Mouse (Mus musculus) urinary bladder, postnatal 10 days (tissue): ENCODE measurements around the gene Mlh1.

Experiments
- DNase-seq: peaks from one replicate; pipeline ENCODE4 v3.0.0; 2022; ENCODE audit warnings: low spot score

Mlh1 gene

DNA sequence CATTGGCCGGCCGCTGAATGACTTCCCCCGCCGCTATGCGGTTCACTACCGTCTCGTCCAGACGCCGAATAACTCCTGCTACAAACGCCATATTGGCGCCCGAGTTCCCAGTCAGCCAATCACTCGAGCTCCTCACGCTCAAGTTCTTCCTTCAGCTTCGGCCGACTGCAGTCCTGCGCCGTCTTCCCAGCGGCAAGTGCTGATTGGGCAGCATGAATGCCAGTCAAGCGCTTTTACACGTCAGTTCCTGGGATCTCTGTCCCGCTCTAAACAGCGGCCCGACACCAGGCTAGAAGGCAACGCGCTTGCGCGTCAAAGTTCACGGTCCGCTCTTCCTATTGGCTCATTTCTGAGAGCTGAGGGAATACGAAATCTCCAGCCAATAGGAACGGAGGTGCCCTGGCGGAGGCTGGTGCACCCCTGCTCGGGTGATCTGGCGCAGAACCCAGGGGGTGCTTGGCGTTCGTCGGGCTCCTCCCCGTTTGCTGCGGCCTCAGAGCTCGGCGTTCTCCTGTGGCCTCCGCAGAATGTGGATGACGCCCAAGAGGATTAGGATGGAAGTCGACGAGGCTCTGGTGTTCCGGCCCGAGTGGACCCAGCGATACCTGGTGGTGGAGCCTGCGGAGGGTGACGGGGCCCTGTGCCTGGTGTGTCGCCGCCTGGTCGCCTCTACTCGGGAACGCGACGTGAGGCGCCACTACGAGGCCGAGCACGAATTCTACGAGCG, at the start of gene Mlh1, which contains the start of gene Epm2aip1:
Mlh1 (minus strand) TSS at position 358 of the 727 bp plus-strand sequence.
Epm2aip1 (plus strand) TSS at position 496 of the 727 bp plus-strand sequence.
- DNase-seq: peak; percentile 99

DNA sequence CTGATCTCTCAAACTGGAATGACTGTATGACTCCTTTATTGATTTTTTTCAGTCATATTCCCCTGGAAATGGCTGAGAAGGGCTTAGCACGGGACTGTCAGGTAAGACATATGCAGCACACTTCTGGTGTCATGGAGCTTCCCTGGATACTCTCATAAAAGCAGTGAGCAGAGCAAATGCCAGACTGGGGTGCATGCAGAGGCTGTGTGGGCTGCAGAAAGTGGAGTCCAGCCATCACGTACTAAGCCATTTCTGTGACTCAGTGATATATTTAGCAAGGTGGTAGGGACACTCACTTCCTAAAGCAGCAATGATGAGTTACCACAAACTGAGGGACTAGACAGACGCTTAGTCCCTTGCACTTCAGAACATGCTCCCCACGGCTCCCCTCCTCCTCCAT, 49.3 kb upstream of the Mlh1 start:
- DNase-seq: no peak

DNA sequence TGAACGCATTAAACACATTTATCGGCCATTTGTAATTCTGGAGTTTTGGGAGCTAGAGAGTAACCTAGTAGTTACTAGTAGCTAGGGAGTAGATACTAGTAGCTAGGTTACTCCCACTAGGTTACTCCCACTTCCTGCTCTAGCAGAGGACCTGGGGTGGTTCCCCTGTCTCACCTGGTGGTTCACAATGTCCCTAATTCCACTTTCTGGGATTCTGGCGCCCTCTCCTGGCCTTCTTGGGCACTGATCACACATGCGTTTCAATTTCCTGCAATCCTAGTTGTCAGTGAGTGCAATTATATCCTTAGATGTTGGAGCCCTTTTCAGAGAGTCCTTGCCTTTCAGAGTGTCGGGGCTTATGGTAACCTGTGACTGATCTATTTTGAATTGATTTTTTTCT, 42.6 kb upstream of the Mlh1 start:
- no peak for DNase-seq

DNA sequence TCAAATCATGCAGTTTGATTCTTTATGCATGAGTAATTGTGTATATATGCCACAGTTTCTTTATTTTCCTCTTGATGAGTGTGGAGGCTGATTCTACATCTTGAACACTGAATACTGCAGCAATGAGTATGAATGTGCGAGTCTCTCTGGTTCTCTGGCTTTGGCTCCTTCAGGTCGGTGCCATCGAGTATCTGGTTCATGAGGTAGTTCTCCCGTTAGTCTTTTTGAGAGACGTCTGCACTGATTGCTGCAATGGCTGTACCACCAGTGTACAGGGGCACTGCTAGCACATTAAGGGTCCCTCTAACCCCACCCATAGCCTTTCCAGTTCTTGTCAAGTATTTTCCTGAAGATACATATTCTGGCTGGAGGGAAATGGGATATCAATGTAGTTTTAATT, 42.2 kb upstream of the Mlh1 start:
- no peak for DNase-seq

DNA sequence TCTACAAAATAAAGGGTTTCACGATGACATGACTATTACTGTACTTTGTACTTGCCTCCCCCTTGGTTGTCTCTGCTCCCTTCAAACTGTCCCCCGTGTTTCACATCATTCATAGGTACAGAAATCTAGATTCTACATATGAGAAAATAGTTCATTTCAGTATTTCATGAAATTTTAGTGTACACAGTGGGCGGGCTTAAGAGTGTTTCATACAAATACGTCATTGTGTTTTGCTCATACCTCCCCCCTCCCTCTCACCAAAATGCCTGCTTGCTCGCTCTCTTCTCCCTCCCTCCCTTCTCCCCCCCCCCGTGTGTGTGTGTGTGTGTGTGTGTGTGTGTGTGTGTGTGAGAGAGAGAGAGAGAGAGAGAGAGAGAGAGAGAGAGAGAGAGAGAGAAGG, 41.7 kb upstream of the Mlh1 start:
- no peak for DNase-seq

DNA sequence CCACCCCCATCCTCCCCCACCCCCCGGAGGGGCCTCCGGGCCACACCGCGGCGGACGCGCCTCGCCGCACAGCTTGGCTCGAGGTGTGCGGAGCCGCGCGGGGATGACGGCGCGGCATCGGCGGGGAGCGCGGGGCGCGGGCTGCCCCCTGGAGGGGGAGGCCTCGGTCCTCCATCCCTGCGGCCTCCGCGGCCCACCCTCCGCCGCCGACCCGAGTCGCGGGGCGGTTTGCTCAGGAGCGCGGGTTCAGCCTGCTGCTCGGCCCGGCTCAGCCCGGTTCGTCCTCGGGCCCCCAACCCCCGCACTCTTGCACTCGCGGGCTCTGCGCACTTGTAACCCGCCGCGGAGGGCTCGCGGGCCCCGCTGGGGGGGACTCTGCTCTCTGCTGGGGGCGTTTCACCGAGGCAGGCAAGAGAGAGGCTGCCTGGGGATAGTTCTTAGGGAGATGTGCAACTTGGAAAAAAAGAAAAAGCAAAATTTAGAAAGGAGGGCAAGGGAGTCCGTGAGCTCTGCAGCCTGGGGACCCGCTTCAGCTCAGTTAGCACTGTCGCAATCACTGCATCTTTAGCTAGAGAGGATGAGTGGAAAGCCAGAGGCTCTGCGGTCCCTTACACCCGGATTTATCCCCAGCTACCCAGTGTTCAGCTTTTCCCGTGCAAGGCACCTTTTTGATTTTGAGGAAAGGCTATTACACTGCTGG, 41.0 kb upstream of the Mlh1 start:
- DNase-seq: no peak

DNA sequence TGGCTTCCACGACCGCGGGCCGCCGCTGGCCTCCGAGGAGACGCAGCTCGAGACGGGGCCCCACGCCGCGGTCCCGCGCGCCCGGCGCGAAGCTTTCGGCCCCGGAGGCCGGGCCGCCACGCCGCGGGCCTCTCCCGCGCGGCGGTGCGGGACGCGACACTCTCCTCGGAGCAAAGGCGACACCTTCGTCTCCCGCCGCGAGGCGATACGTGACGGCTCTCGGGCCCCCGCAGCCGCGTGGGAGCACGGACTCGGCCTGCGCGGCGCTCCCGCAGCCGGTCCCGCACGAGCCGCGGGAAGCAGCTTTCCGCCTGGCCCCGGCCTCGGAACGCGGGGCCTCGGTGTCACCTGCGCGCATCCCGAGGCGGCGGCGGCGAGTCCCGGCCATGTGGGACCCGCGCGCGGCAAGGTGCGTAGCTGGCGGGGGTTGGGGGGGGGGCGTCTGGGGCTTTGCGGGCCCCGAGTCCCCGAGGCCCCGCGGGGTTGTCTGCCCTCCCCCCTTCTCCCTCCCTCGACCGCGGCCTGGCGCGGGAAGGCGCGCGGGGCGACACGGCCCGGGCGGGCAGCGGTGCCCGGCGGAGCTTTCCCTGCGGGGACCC, 40.4 kb upstream of the Mlh1 start:
- no peak for DNase-seq

DNA sequence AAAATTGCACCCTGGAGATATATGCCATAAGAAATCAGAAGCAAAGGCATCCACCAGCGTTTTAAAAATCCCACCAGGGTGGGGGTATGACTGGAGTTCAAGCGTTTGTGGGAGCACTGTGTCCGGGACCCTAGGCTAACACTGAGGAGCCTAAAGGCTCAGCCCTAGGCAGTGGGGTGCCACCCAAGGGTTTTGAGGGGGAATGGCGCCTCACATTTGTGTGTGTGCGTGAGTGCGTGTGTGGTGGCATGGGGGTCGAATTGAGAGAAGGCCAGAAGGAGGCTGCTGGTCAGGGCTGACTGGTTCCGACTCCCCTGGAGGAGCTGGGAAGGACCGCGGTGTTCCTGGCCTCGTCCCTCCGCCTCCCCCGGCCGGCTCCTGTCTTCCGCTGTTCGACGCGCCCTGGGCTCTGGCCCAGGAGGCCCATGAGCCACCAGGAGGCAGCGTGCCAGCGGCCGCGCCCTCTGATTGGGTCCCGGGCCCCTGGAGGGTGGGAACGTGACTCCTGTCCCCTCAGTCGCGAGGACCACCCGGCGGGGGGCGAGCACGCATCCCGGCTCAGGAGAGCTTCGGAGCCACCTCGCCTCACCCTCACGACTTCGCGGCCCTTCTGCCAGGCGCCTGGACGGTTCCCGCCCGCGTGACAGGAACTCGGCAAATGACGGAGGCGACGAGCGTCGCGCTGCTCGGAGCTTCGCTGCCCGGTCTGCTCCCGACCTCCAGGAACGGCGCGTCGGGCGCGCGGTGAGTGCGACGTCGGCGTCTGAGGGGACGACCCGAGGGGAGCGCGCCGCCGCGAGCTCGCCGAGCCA, 39.6 kb upstream of the Mlh1 start, which contains the start of gene Trank1:
Trank1 (plus strand) TSS at position 709 of the 812 bp plus-strand sequence.
- no peak for DNase-seq

DNA sequence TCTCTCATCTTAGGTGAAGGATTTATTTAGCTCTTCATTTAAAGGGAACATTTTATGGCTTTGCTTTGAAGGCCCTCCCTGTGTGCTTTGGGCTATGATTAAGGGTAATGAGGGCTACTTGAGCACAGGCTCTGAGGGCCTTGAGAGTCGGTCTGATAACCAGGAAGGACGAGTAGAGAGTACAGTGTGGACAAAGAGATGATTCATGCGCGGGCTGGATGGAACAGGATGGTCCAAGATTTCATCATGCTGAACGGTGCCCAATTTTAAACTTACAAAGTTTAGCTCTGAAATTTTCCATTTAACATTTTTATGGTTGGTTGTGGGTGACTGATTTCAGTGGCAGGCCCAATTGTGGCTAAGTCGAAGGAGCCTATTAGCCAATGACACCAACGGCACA, 34.6 kb upstream of the Mlh1 start:
- DNase-seq: no peak

DNA sequence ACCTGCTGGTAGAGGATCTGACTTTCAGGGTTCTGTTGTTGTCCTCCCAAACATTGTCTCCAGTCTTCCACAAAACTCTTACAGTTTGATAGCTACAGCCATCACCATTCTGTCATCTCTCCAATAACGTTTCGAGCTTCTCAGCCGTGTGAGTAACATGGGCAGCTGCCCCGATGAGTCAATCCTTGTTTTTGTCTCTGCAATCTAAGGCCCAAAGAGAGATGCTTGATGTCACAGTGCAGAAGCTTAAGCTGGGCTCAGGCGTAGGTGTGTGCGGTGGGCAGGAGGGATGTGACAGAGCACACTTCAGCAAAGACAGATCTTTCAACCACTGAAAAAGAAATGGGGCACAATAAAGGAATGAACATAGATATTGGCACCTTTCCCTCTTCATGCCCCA, 32.4 kb upstream of the Mlh1 start:
- DNase-seq: no peak

DNA sequence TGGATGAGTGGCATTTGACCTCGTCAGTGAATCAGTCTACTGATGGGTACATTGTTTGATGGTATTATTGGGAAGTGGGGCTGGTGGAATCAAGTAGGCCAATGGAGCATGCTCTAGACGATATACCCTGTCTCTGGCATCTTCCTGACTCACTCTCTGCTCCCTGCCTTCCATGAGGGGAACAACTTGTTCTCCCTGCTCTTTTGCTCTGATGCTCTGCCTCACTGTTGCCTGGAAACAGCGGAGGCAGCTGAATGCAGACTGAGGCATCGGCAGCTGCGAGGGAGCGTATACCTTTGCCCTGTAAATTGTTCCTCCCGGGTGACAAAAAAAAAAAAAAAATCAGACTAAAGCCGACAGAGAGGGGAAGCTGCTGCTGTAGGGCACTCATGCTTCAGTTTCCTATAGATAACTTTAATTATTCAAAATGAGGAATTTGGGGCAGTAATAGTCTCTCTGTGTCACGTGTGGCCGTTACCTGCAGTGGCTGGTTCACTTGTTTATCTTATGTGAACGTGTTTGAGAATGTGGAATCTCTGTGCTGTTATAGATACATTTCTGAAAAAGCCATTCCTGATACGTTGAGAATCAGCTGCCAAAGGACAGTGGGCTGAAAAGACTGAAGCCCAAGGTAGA, 30.7 kb upstream of the Mlh1 start:
- no peak for DNase-seq

DNA sequence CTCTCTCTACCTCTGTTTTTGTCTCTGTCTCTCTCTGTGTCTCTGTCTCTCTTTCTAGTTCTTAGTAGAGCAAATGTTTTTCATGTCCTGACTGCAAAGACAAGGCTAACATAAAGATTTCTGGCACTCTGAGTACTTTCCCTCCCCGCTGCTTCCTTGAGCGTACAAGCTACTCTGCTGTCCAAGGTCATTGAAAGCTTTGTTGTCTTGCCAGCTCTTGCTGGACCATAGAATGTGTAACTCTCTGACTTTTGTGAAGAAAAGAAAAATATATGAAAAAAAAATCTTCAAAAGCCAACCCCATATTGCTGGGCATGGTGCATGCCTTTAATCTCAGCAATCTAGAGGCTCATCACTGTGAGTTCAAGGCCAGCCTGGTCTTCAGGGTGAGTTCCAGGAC, 27.0 kb upstream of the Mlh1 start:
- DNase-seq: no peak

DNA sequence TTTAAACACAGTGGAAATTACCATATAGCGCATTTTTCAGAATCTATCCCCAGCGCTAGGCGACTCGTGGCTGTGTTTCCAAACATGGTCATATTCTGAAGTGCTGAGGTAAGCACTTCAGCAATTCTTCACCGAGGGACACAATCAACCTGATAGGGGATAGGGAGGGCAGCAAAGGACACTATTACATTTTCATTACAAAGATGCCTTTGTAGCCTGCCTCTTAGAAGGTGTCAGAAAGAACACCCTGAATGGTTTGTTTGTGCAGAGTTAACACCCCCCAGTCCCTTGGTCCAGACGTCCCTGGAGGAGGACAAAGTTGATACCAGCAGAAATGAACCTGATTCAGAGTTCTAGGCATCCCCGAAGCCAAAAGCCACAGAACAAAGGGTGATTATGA, 24.8 kb upstream of the Mlh1 start:
- no peak for DNase-seq

DNA sequence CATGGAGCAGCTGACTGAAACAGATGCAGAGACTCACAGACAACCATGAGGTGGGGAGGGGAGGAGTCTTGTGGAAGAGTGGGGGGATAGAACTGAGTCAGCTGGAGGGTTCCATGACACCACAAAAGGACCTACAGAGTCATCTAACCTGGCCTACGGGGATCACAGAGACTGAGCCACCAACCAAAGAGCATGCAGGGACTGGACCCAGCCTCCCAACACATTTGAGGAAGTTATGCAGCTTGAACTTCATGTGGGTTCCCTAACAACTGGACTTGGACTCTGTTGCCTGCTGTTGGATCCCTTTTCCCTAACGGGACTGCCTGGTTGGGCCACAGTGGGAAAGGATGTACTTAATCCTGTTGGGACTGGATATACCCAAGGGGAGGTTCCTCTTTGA, 23.7 kb upstream of the Mlh1 start:
- no peak for DNase-seq

DNA sequence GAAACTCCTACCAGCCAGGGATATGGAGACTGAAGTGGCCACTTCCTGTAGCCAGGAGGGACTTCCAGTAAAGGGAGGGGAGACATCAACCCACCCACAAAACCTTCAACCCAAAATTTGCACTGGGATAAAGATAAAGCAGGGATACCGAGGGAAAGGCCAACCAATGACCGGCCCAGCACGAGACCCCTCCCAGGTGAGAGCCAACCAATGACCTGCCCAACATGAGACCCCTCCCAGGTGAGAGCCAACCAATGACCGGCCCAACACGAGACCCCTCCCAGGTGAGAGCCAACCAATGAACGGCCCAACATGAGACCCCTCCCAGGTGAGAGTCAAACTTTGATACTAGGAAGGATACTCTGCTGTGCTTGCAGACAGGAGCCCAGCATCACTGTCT, 23.3 kb upstream of the Mlh1 start:
- no peak for DNase-seq

DNA sequence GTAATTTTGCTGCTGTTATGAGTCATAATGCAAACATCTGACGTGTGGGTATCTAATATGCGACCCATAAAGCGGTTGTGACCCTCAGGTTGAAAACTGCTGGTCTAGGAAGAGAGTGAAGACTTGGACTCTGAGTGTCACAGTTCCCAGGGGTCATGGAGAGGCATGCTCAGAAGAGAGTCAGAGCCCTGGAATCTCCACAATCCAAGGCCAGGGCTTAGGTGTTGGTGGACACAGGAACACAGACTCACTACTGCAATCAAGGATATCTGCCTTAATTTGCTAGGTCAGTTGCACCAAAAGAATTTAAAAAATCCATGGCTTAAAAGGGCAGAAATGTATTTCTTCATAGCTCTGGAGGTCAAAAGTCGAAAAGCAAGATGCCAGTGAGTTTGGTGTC, 21.6 kb upstream of the Mlh1 start:
- no peak for DNase-seq

DNA sequence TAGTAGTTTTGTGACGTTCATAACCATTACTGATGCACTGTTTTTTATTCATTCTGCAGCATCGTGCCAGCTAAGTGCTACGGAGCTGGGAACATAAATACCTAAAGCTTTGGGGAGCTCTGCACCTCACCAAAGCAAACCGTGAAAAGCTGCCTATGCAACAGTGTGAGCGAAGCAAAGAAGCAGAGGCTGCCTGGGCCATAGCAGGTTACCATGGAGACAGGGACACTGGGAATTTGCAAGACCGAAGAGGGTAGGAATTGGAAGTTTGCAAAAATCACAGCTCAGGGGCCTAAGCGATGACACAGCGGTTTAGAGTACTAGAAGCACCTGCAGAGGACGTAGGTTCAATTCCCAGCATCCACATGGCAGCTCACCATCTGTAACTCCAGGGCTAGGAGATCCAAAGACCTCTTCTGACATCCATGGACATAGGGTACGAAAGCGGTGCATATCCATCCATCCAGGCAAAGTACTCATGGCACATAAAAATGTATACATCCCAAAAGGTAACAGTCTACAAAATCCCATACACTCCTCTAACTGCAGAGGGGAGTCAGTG, 19.0 kb upstream of the Mlh1 start:
- no peak for DNase-seq

DNA sequence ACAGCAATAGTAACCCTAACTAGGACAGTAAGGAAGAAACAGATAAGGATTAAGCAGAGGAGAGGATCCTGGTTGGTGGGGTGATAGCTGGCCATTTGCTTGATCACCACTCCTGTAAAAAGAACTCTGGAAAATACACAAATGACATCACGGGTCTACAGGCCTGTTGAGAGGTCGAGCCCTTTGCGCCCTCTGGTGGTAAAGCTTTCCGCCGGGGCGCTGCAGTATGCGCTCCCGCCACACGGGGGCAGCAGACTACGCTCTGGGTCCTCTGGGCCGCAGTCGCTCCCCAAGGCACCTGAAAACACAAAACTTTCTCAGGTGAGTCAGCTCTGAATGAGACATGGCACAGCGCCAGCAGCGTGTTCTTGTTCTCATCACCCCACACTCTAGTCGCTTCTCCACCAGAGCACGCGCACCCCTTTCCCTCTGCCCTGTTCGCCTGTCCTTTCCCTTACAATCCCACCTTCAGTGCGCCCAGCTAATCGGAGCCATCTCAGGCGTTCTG, 18.3 kb upstream of the Mlh1 start:
- peak; percentile 62 for DNase-seq

DNA sequence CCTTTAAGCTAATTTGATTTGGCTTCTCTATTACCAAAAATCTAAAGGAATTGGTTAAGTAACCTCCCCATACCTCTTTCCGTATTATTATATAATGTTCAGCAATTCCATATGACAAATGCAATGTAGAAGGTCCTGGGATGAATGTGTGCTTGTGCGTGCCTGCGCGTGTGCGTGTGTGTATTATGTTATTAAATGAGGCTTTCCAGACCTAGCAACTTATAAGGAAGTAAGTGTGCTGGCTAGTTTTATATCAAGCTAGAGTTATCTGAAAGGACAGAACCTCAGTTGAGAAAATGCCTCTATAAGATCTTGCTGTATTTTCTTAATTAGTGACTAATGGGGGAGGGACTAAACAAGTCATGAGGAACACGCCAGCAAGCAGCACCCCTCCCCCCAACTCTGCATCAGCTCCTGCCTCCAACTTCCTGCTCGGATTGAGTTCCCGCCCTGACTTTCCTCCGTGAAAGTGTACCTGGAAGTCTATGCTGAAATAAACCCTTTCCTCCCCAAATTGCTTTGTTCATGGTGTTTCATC, 17.8 kb upstream of the Mlh1 start:
- no peak for DNase-seq

DNA sequence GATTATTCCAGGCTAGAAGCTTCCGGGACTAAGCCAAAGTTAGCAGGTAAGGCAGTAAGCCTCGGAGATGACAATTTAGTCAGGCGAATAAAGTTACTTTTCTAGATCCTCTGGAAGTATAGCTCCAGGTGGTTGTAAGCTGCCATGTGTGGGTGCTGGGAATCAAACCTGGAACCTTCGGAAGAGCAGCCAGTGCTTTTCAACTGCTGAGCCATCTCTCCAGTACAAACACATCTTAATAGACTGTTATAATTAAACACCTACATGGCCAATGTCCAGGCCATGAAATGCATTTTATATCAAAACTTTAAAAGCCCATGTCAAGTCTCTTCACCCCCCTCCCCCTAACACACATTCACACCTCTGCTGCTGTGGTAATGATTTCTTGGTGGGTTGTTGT, 16.4 kb upstream of the Mlh1 start:
- no peak for DNase-seq

DNA sequence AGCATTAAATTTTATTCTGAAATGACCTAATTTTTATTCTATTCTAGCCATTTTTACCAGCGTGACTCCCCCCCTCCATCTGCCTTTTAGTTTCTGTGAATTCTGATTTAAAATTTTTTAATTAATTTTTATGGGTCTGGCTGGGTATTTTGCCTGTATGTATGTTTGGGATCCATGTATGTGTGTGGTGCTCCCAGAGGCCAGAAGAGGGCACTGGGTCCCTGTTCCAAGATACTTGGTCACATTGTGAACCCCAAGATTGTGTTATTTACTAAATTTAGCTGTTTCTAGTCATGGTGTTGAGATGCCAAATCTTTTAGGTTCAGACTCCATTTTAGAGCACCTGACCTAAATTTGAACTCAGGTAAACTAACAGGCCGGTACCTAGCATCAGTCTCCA, 14.9 kb upstream of the Mlh1 start:
- no peak for DNase-seq
